Mouse (Mus musculus) adrenal gland, postnatal 4 days (tissue): ENCODE results near the gene Ywhae. TPM values are rescaled to one million over a fixed set of nuclear protein-coding genes. Genes with fewer than 3 reads are reported as not detected.

ENCODE experiments used
- DNase-seq, 2 experiments: peaks; one replicate each; pipeline ENCODE4 v3.0.0; 2021 to 2022; ENCODE audit warnings: low spot score in 2 of 2, mixed read lengths in 2 of 2
- total RNA-seq, 2 experiments: library from RNA; stranded (reverse); gene quantifications; 2 replicates each; pipeline ENCODE4 v1.2.3; 2021

Ywhae gene
- total RNA-seq, 2 experiments from 2014 or later, result 648 to 744 TPM

DNA sequence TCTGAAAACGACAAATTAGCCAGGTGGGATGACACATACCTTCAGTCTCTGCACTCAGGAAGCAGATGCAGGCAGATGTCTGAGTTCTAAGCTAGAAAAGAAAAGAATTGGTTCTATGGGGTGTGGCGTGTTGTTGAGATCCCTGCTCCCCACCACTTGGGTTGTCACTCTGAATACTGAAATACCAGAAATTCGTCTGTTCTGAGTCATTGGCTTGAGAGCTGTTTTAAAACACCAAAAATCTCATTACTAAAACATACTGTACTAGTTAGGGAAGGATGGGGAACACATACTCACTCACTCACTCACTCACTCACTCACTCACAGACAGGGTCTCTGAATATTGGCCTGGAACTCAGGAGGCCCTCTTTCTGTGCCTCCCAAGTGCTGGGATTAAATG is 4.3 kb downstream of the Ywhae start:
- no peak for DNase-seq

DNA sequence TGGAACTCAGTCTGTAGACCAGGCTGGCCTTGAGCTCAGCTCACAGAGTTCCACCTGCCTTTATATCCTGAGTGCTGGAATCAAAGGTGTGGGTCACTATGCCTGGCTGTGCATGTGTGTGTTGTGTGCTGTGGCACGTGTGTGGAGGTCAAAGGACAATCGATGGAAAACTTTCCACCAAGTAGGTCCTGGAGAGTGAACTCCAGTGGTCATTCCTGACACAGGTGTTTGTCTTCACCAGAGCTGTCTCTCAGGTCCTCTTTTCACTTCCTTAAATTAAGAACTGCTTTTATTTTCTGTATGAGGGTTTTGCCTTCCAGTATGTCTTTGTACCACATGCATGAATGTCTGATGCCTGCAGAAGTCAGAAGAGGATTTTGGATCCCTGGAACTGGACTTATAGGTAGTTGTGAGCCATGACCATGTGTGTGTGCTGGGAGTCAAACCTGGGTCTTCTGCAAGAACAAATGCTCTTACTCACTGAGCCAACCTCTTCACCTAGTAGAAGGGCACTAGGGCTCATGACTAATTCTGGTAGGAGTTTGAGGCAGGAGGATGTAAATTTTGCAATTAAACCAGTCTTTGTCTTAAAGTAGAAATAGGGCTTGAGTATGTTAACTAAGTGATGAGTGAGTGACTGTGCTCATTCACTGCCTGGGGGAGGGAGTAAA is 5.3 kb downstream of the Ywhae start:
- DNase-seq, result no peak

DNA sequence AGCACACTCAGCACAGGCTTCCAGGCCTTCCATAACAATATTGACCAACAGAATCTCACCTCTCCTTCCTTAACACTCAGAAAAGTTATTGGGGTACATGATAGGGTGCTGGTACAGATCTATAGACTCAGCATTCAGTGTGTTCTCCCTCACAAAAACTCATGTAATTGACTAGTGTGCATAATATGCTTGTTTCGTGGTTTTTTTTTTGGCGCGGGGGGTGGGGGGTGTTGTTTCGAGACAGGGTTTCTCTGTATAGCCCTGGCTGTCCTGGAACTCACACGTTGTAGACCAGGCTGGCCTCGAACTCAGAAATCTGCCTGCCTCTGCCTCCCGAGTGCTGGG is 5.8 kb downstream of the Ywhae start:
- no peak for DNase-seq

DNA sequence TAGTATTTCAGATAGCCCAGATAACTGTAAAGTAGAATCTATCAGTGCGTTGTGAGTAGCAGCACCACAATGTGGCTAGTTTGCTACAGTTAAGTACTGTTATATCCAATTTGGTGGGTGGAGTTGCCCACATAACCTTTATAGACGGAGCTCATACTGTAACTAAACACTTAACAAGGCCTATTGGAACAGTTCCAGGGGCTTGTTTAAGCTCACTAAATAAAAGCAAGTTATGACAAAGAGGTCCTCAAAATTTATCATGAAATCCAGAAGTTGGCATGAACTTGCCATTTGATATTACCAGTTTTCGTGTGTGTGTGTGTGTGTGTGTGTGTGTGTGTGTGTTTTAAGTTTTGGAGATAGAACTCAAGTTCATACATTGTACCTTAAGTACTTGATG is 7.5 kb downstream of the Ywhae start:
- DNase-seq, result no peak

DNA sequence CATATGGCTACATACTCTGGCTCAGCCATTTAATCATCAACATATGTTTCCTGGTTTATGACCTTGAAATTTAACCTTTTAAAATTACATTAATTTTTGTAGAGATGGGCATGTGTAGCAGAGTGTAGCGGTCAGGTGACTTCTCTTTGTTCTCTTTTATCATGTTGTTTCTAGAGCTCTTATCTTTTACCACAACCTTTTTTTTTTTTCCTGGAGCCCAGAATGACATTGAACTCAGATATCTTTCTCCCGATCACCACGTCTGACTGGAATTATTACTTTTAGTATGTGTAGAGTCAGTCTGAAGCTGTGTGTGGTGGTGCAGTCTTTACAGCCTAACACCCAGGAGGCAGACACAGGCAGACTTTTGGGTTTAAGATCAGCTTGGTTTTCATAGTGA is 8.9 kb downstream of the Ywhae start:
- no peak for DNase-seq

DNA sequence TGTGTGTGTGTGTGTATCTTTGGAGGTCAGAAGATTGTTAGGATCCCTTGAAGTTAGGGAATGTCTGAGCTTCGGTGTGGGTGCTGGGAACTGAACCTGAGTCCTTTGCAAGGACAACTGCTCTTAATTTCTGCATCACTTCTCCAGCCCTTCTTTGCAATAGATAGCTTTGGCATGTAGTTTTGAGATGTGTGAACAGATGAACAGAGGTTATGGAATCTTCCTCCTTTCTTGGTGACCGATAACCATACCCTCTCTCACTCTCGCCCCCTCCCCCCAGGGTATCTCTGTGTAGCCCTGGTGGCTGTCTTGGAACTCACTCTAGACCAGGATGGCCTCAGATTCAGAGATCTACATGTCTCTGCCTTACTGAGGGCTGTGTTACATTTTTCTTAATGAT is 12.1 kb downstream of the Ywhae start:
- no peak for DNase-seq

DNA sequence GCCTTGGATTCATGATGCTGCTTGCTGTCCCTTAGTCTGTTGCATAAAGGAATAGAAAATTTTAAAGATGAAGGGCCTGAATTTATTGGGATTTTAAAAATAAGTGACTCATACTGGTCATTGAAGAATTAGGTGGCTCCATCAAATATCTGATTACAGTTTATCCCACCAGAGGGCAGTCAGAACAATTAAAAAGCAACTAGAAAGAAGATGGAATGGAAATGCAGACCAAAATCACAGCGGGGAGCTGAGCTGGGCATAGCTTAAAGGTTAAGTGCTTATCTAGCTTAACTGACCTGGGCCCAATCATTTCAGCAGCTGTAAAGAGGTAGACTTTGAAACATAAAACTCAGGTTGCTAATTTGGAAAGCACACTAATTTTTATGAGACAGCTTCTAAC is 17.9 kb downstream of the Ywhae start:
- no peak for DNase-seq

DNA sequence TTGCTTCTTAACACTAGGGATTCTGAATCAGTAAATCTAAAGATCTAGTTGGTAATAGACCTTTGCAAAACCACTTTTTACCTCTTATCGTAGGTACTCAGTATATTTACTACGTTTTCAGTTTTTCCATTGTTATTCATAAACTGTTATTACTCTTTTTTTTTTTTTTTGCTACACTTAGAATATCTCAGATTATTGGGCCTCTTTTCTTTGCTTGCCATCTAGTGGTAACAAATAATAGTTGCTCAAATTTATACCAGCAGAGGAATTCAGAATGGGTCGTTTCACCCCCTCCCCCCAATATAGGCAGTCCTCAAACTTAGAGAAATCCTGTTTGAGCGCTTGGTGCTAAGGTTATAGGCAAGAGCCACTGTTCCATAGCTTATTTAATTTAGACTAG is 18.4 kb downstream of the Ywhae start:
- no peak for DNase-seq

DNA sequence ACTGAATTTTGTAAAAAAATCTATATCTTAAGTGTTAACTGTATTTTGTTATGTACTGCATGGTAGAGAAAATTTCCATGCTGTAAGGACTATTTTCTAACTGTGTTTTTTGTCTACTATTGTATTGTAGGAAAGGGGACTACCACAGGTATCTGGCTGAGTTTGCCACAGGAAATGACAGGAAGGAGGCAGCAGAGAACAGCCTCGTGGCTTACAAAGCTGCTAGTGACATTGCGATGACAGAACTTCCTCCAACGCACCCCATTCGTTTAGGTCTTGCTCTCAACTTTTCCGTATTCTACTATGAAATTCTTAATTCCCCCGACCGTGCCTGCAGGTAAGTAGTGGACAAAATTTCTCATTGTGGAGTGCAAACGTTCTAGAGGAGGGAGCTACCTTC is 24.0 kb downstream of the Ywhae start:
- DNase-seq, result no peak

DNA sequence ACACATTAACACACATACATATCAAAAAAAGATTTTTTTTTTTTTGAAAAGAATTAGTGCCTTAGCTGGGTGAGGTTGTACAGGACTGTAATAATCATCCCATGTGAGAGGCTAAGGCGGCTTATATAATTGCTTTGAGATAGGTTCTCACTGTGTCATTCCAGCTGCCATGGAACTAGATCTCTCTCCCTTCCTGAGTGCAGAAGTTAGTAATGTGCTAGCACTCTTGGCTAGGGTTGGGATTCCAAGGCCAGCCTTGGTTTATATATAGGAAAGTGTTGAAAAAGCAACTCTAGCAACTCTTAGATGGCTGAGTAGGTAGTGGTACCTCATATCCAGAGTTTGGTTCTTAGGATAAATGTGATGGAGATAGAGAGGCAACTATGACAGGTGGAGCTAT is 25.9 kb downstream of the Ywhae start:
- DNase-seq, result no peak

DNA sequence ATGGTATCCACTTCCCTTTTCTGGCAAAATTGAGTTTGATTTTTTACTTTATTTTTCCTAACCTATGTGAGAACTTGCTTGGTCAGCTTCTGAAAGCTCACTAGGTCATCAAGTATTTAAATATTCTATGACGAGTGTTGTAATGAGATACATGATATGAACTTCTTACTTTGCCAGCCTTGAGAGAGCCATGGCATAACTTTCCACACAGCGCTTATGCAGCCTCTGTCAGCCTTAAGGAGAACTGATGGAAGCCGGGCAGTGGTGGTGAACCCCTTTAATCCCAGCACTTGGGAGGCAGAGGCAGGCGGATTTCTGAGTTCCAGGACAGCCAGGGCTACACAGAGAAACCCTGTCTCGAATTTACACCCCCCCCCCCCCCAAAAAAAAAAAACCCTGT is 28.1 kb downstream of the Ywhae start:
- no peak for DNase-seq

DNA sequence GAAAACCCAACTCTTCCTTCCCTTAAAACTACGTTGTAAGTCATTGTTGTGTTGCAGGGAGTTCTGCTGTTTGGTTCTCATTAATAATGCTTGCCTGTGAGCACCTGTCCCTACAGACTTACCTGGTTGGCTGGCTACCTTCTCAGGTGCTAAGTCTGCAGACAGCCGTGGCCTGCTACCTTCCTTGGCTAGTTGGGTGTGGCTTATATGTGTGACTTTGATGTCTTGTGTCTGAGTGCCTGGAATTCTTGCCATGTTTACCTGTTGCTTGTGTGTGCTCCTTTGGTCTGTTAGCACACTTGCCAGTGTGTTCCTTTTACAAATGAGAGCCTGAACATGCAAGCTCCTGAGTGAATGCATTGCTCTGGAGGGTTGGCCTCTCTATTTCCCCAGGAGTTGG is 30.0 kb downstream of the Ywhae start:
- no peak for DNase-seq

DNA sequence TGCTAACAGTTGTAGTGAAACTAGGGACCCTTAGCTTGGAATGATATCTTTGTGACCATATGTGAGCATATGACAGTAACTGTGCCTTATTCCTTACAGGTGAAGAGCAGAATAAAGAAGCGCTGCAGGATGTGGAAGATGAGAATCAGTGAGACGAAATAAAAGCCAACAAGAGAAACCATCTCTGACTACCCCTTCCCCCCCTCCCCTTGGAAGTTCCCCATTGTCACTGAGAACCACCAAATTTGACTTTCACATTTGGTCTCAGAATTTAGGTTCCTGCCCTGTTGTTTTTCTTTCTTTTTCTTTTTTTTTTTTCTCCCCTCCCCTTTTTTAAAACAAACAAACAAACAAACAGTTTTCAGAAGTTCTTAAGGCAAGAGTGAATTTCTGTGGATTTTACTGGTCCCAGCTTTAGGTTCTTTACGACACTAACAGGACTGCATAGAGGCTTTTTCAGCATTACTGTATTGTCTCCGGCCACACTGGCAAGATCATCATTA is 31.9 kb downstream of the Ywhae start:
- no peak for DNase-seq

DNA sequence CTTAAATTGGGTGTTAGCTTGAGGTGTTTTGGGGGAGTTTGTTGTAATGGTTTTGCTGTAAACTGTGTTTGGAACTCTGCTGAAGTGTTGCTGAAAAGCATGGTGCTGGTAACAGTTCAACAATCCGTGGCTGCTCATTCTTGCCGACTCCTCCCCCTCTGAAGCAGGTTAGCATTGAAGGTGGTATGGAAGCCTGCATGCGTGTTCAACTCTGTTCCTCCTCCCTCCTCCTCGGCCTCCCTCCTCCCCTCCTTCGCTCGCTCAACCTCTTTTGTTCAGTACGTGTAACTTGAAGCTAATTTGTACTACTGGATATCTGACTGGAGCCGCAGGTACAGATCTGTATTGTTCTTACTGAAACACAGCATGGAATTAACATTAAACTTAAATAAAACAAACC is 32.5 kb downstream of the Ywhae start:
- no peak for DNase-seq

DNA sequence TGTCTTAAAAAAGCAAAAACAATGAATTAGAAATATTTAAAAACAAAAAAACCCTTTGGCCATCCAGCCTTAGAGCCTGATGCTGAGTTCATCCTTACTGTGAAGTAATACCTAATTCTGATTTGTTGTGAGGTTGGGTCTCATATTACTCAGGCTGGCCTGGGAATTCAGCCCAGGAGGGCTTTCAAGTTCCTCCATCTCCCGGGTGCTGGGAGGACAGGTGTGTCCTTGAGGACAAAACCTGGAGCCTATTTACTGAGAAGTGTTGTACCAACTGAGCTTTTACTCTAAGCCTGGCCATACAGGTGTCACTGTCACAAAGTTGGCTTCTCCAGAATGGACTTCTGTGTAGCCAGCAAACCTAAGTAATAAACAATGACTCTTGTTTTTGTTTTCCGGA is 34.3 kb downstream of the Ywhae start:
- no peak for DNase-seq

DNA sequence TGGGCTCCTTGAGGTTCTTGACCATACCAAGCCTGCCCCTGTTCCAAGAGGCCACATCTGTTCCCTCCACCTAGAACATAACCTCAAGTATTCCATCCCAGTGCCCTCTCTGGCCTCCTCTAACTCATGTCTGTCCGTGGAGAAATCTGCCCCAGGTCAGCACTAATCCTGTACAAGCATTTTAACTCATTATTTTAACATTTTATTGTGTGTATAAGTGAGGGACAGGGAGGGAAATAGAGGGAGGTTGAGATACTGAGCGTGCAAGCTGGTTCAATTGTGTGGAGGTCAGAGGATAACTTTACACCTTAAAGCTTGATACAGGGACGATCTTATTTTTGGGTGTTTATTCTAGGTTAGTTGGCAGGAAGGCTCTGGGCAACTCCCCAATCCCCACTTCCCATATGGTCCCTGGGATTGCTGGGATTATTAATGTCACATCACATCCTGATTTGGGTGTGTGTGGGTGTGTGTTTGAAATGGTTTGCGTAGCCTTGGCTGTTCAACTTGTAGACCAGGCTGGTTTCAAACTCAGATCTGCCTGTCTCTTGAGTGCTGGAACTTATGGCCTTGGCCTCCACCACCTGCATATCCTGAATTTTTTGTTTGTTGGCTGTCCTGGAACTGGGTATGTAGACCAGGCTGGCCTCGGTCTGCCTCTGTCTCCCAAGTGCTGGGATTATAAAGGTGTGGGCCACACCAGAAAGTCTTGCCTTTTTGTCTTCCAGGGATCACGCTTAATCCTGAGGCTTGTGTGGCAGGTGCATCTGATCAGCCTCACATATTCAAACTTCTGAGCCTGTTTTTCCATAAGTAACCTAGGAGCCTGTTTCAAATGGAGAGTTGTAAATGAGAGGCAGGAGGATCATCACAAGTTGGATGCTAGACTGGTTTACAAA is 35.7 kb downstream of the Ywhae start:
- no peak for DNase-seq

DNA sequence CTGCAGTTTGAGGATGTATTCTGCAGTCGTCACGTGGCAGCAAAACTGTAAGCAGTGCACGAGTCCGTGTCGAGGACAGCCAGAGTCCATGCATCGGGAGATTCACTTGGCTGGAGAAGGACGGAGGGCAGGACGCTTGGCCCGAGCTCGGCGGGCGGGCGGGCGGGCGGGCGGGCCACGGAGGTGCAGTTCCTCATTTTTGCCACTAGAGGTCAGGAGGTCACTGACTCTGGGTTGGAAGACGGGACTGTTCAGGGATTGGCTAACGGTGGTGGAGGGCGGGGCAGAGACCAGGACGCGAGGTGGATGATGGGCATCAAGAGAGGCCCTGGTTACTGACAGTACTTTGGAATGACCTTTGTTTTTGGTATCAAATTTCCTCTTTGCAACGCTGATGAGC is 36.5 kb downstream of the Ywhae start:
- peak; percentile 67 to 78 for DNase-seq

DNA sequence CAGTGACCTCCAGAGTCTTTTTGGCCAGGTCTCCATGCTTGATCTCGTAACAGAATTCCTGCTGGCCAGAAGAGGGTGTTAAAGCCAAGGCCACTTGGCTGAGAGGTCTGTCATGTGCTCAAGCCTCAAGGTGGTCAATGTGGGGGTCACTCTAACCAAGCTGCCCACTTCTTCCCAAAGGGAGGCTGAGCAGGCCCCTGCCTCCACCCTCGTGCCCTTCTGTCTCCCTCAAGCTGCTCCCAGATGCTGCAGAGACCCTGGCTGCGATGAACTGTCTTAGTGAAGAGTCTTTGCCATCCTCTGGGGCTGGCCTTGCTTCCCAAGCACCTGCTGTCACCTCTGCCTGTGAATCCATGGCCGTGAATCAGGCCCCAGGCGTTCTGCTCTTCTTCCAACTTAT is 39.9 kb downstream of the Ywhae start:
- DNase-seq, result no peak

DNA sequence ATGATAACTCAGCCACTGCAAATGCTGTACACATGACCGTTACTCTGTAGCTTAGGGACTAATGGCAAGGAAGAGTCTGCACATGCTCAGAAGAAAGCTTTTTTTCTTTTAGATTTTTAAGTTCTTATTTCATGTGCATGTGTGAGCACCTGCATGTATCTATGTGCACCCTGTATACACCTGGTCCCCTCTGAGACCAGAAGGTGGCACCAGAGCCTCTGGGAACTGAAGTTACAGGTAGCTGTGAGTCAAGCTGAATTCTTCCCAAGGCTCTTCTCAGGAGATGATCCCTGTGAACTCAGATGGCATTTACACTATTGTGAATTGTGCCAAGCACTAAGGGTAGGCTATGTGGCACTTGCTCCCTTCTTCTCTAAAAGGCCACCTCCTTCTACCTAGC is 43.2 kb downstream of the Ywhae start:
- DNase-seq, result no peak

DNA sequence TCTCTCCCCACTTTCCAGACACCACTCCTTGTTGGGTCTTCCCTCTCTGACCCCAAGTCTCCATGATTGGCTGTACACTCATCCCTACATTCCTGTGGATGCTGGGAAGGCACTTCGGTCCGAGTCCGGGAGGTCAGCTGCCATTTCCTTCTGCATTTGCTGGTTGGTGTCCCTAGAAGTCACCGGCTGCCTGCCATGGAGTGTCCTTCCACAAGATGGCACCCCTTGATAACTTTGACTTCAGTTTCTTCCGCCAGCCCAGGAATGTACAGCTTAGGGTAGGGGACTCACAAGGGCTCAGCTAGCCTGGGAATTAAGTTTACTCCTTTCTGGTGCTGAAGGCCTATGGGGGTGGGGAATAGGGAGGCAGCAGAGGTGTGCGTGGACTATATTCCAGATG is 49.2 kb downstream of the Ywhae start:
- DNase-seq, result peak; percentile 33 to 56

DNA sequence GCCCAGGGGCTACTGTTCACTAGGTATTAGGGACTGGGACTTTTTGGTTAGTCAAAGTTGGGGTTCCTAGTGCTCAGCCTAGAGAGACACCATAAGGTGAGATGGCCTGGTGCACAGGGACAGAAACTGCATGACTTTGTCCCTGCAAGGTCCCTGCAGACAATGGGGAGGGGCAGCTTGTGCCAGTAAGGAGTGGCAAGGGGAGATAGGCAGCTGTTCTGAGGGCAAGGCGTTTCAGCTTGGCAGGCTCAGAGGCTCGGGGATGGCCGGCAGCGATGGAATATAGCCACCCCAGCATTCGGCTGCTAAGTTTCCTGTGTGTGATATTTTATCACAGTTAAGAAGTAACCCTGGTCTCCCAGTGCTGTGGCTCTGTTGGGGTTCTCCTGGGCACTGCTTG is 51.1 kb downstream of the Ywhae start:
- no peak for DNase-seq

DNA sequence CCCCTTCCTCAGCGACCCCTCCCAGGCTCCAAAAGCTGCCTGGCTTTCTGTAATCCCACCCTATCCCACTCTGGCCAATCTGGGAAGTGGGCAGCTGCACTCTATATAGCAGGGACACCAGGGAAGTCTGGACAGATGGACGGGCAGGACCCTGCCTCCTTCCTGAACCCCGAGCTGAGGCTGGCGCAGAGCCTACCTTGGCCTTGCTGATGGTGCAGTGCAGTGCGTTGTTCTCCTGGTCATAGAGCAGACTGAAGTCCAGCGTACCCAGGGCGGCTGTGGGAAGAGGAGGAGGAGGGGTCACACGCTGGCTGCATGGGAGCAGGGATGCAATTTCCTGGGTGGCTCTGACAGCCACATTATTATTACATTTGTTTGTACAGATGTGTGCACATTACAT is 53.2 kb downstream of the Ywhae start:
- no peak for DNase-seq

DNA sequence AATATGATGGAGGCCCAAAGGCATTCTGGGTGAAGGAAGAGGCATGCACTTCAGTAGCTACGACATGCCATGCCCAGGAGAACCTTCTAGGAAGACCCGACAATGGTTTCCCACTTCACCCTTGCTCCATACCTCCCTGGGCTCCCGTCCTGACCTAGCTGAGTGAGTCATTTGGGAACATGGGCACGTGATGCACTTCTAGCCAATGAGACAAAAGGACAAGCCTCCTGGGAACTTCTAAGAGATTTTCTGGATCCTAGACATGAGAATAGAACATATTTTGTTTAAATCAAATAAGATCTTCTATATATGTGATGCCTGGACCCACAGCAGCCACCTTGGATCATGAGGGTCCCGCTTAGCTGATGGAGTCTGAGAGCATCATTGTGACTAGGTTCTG is 59.9 kb downstream of the Ywhae start:
- DNase-seq, result no peak
